Mouse (Mus musculus) cerebellum, adult 11 months (tissue): Measurements from ENCODE around the gene Bcl7b.
A peak's percentile ranks its signal among the peaks of the same experiment; 100 is the strongest.

ENCODE experiments used
- DNase-seq: peaks from one replicate; pipeline ENCODE4 v3.0.0; 2022

Gene Bcl7b

GRCm38 (mm10) chr5:135171688-135172220 lies 3.7 kb downstream of the Bcl7b start:
- DNase-seq = no peak

DNA sequence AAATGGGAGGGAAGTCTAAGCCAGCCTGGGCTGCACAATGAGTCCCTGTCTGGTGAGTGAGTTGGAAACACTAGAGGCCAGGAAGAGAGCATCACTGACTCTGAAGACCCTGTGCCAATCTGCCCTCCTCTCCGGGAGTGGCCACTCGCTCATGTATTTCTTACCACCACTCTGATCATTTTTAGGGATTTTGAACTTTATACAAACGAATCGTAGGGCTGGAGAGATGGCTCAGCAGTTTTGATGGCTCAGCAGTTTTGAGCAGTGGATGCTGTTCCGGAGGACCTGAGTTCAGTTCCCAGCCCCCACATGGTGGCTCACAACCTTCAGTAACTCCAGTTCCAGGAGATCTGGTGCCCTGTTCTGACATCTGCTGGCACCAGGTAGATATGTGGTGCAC lies 4.9 kb downstream of the Bcl7b start:
- DNase-seq = no peak

DNA sequence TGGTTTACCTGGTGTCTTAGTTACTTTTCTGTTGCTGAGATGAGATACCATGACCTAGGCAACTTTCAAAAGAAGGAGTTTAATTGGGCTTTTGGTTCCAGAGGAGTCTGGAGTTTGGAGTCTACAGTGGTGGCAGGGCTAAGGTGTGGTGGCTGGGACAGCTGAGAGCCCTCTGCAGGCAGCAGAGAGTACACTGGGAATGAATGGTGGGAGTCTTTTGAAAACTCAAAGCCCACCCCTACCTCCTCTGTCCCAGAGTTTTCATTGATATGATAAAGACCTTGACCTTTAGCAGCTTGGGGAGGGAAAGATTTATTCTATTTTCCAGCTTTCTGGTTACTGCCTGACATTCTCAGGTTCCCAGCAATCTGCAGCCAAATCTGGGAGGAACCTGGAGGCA lies 7.0 kb downstream of the Bcl7b start:
- no peak for DNase-seq

DNA sequence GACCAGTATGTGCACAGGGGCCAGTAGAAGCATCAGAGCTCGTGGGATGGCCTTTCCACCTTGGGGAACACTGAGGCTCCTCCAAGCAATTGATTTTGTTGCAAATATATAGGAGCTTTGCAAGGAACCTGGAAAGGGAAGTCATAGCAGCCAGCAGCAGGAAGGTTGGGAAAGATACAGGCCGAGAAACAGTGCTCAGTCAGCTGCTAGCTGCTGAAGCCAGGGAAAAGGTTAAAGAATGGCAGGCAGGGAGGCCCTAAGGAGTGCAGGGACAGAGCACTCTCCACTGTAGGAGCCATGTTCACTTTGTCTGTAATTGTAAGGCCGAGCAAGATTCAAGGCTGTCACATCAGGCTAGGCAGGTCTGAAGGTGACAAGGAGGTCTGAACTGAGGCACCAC lies 10.4 kb downstream of the Bcl7b start:
- no peak for DNase-seq

GRCm38 (mm10) chr5:135178996-135179395 lies 10.9 kb downstream of the Bcl7b start:
- DNase-seq = peak; percentile 93

- DNase-seq = peak; percentile 59
Observed at GRCm38 (mm10) chr5:135179616-135180015, 11.5 kb downstream of the Bcl7b start.

- DNase-seq = no peak
Observed at GRCm38 (mm10) chr5:135180796-135181195, 12.7 kb downstream of the Bcl7b start.

DNA sequence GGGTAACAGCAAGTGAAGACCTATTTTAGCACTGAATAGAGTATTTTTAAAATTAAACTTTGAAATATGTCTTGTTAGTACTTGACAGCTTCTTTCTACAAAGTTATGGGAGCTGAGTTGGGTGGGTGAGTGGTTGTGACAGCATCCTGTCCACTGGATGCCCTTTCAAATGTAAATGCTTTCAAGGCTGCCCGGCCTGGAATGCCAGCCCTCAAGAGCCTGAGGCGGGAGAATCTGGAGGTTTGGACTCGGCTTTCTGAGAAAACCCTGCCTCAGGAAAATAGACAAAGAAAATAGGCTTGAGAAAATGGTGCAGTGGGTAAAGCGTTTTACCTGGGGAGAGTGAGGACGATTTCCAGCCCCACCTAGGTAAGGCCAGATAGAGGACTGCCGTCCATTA lies 13.7 kb downstream of the Bcl7b start:
- DNase-seq = no peak

DNA sequence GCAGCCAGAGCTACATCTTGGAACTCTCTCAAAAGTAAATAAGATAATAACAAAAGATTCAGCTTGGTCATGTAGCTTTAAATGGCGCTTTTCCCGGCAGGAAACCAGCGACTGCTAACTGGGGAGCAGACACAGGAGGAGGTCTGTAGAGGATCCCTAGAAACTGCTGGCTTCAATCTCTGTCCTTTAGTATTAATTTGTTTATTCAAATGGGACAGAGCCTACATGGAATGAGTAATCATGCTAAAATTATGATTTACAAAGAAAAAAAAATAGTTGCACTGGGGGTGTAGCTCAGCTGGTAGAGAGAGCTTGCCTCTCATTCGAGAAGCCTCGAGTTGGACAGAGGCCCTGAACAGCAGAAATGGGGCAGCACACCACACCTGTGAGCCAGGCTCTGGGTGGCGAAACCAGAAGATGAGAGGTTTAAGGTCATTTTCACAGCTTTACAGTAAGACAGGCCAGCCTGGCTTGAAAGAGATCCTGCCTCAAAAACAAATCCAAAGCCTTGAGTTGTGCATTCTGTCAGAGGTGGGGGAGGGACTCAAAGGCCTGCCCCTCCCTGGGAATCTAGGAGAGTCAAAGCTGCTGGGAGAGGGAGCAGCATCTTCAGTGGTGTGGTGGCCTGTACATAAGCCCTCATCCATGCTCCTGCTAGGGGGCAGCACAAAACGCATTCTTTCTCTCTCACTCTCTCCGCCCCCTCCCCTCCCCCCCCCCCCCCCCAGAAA lies 15.2 kb downstream of the Bcl7b start:
- DNase-seq = peak; percentile 15

- DNase-seq = no peak
Observed at GRCm38 (mm10) chr5:135185016-135185415, 16.9 kb downstream of the Bcl7b start.

DNA sequence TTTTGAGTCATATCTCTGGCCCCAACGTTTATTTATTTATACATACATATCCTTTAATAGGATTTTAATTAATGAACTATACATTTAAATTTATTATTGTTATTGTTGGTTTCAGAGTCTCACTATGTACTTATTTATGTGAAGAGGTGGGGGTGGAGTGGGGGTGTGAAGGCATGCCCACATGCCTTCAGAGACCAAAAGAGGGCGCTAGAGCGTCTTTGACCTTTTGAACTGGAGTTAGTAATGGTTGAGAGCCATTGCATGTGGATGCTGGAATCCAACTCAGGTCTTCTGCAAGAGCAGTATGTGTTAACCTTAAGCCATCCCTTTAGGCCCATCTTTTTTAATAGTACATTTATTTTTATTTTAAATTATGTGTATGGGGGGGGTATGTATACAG lies 17.5 kb downstream of the Bcl7b start:
- no peak for DNase-seq

- DNase-seq = no peak
Observed at GRCm38 (mm10) chr5:135186231-135186620, 18.1 kb downstream of the Bcl7b start.

GRCm38 (mm10) chr5:135186621-135187348 lies 18.7 kb downstream of the Bcl7b start, which contains the start of gene Baz1b:
Baz1b (plus strand) TSS chr5:135187264.
- DNase-seq = peak; percentile 99

GRCm38 (mm10) chr5:135187349-135188213 lies 19.5 kb downstream of the Bcl7b start:
- peak; percentile 58 for DNase-seq

- no peak for DNase-seq
Observed at GRCm38 (mm10) chr5:135188214-135188554, 20.1 kb downstream of the Bcl7b start.

DNA sequence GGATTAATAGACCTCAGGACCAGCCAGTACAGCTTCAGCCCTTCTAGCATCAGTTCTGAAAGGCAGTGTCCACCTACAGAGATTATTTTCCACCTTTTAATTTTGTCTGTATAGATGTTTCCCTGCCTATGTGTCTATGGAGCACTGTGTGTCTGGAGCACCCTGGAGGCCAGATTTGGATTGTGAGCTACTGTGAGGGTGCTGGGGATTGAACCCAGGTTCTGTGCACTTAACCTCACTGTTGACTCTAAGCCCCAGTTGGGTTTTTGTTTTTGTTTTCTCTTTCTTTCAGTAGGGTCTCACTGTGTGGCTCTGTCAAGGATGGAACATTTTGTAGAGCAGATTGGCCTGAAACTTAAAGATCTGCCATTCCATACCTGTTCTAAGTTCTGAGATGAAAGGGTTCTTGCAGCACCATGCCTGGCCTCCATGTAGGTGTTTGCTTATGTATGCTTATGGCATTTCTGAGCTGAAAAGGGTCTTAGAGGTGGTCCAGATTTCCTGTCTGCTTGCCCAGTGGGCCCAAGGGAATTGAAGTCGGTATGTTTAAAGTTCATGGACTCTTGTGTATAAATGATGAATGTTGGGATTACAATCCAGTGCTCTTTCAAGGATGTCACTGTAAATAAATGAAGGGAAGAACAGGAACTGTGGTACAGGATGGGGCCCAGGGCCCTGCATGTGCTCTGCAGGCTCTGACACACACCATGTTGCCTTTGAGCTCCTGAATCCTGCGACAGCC lies 21.4 kb downstream of the Bcl7b start:
- DNase-seq = no peak

DNA sequence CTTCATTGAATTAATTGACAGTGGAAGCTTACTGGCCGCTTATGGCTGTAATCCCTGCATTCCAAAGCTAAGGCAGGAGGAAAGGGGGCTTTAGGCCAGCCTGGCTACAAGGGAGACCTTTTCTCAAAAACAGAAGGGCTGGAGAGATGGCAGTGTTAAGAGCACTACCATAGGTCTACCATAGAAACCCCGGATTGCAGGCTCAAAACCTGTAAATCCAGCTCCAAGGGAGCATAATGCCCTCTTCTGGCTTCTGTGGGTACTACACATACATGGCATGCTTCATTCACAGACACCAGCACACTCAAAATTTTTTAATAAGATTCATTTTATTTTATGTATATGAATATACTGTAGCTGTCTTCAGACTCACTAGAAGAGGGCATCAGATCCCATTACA lies 23.5 kb downstream of the Bcl7b start:
- DNase-seq = peak; percentile 67

DNA sequence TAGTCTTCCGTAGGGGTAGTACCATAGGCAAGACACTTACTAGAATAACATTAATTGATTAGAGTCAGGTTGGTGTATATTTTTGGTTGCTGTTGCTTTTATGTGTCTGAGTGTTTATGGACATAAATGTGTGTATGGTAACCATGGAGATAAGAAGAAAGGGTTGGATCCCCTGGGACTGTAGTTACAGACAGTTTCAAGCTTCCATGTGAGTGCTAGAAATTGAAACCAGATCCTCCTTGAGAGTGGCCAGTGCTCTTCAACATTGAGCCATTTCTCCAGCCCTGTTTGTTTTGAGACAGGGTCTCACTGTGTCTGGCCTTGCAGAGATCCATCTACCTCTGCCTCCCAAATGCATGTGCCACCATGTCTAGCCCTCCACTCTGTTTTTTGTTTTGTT lies 24.3 kb downstream of the Bcl7b start:
- DNase-seq = no peak

DNA sequence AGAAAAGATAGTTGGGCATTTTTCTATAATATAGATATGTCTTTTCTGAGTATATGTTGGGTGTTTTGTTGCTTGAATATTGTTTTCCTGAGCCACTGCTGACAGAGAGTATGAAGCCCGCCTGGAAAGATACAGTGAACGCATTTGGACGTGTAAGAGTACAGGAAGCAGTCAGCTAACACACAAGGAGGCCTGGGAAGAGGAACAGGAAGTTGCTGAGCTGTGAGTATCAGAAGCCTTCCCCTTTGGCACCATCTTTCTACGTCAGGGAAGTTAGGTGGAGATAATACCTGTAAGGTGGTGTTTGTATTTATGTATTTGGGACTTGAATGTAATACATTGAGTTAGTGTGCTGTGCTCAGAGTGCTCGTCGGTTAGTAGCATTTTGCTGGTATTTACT lies 28.3 kb downstream of the Bcl7b start:
- DNase-seq = no peak

- no peak for DNase-seq
Observed at GRCm38 (mm10) chr5:135202763-135203162, 34.7 kb downstream of the Bcl7b start.

- DNase-seq = no peak
Observed at GRCm38 (mm10) chr5:135208197-135208596, 40.1 kb downstream of the Bcl7b start.

- peak; percentile 33 for DNase-seq
Observed at GRCm38 (mm10) chr5:135216871-135217270, 48.8 kb downstream of the Bcl7b start.

- DNase-seq = no peak
Observed at GRCm38 (mm10) chr5:135220941-135221340, 52.9 kb downstream of the Bcl7b start.
